Mouse (Mus musculus): ENCODE results near the gene Pheta1. TPM values are rescaled to one million over a fixed set of nuclear protein-coding genes. Genes with fewer than 3 reads are reported as not detected.

Gene Pheta1
- polyA plus RNA-seq, 1 experiment = 12.9 TPM

GRCm38 (mm10) chr5:121853368-121854051, 4.7 kb downstream of the Pheta1 start:
- H3K27ac ChIP-seq (ENCODE audit: insufficient read depth, low read length) = no peak overlapping the region
- H3K4me3 ChIP-seq (ENCODE audit: insufficient read depth, low read length) = no peak overlapping the region
- TF ChIP-seq POLR2A (IDR thresholded peaks at IDR 0.05; ENCODE audit: extremely low read depth, insufficient read depth, low read length) (no peak), CTCF (IDR thresholded peaks at IDR 0.05; ENCODE audit: extremely low read depth, insufficient read depth, low read length) (no peak)
- 0 out of 2 replicates have a peak, but pooled peaks cover 2% of the 10 kb centered on the region for H3K4me1 ChIP-seq (ENCODE audit: control insufficient read depth, insufficient read depth, low read length)

- Histone ChIP-seq H3K4me3 (ENCODE audit: insufficient read depth, low read length) (no peak overlapping the region), H3K27ac (ENCODE audit: insufficient read depth, low read length) (no peak overlapping the region), H3K4me1 (ENCODE audit: control insufficient read depth, insufficient read depth, low read length) (0 out of 2 replicates have a peak, but pooled peaks cover under 1% of the 10 kb centered on the region)
- TF ChIP-seq CTCF (IDR thresholded peaks at IDR 0.05; ENCODE audit: extremely low read depth, insufficient read depth, low read length) (no peak), POLR2A (IDR thresholded peaks at IDR 0.05; ENCODE audit: extremely low read depth, insufficient read depth, low read length) (no peak)
Measured at GRCm38 (mm10) chr5:121854768-121855167, 6.0 kb downstream of the Pheta1 start.

- H3K4me1 ChIP-seq (ENCODE audit: control insufficient read depth, insufficient read depth, low read length) = no peaks in the 10 kb centered on the region
- TF ChIP-seq CTCF (IDR thresholded peaks at IDR 0.05; ENCODE audit: extremely low read depth, insufficient read depth, low read length) (no peak), POLR2A (IDR thresholded peaks at IDR 0.05; ENCODE audit: extremely low read depth, insufficient read depth, low read length) (no peak)
- no peak overlapping the region for H3K4me3 ChIP-seq (ENCODE audit: insufficient read depth, low read length)
- no peak overlapping the region for H3K27ac ChIP-seq (ENCODE audit: insufficient read depth, low read length)
Measured at GRCm38 (mm10) chr5:121856740-121857139, 8.0 kb downstream of the Pheta1 start.

- H3K4me1 ChIP-seq (ENCODE audit: control insufficient read depth, insufficient read depth, low read length) = no peaks in the 10 kb centered on the region
- TF ChIP-seq POLR2A (IDR thresholded peaks at IDR 0.05; ENCODE audit: extremely low read depth, insufficient read depth, low read length) (no peak), CTCF (IDR thresholded peaks at IDR 0.05; ENCODE audit: extremely low read depth, insufficient read depth, low read length) (no peak)
Measured at GRCm38 (mm10) chr5:121858427-121858826, 9.6 kb downstream of the Pheta1 start.

GRCm38 (mm10) chr5:121861964-121862363, 13.2 kb downstream of the Pheta1 start:
- H3K4me3 ChIP-seq (ENCODE audit: insufficient read depth, low read length) = no peak overlapping the region
- H3K4me1 ChIP-seq (ENCODE audit: control insufficient read depth, insufficient read depth, low read length) = no peaks in the 10 kb centered on the region
- no peak overlapping the region for H3K27ac ChIP-seq (ENCODE audit: insufficient read depth, low read length)
- TF ChIP-seq CTCF (IDR thresholded peaks at IDR 0.05; ENCODE audit: extremely low read depth, insufficient read depth, low read length) (no peak), POLR2A (IDR thresholded peaks at IDR 0.05; ENCODE audit: extremely low read depth, insufficient read depth, low read length) (no peak)

More at GRCm38 (mm10) chr5:121858427-121858826, 9.6 kb downstream of the Pheta1 start:
- H3K4me3 ChIP-seq (ENCODE audit: insufficient read depth, low read length) = no peak overlapping the region
- no peak overlapping the region for H3K27ac ChIP-seq (ENCODE audit: insufficient read depth, low read length)

GRCm38 (mm10) chr5:121864330-121864729, 15.5 kb downstream of the Pheta1 start:
- no peak for TF ChIP-seq CTCF (IDR thresholded peaks at IDR 0.05; ENCODE audit: extremely low read depth, insufficient read depth, low read length)
- TF ChIP-seq POLR2A (IDR thresholded peaks at IDR 0.05; ENCODE audit: extremely low read depth, insufficient read depth, low read length) = no peak
- H3K4me1 ChIP-seq (ENCODE audit: control insufficient read depth, insufficient read depth, low read length) = no peaks in the 10 kb centered on the region
- no peak overlapping the region for H3K27ac ChIP-seq (ENCODE audit: insufficient read depth, low read length)
- H3K4me3 ChIP-seq (ENCODE audit: insufficient read depth, low read length) = no peak overlapping the region

- TF ChIP-seq POLR2A (IDR thresholded peaks at IDR 0.05; ENCODE audit: extremely low read depth, insufficient read depth, low read length) = no peak
- H3K4me3 ChIP-seq (ENCODE audit: insufficient read depth, low read length) = no peak overlapping the region
- H3K27ac ChIP-seq (ENCODE audit: insufficient read depth, low read length) = no peak overlapping the region
- no peaks in the 10 kb centered on the region for H3K4me1 ChIP-seq (ENCODE audit: control insufficient read depth, insufficient read depth, low read length)
Measured at GRCm38 (mm10) chr5:121867963-121868362, 19.2 kb downstream of the Pheta1 start.

GRCm38 (mm10) chr5:121870832-121871231, 22.0 kb downstream of the Pheta1 start:
- H3K4me3 ChIP-seq (ENCODE audit: insufficient read depth, low read length) = no peak overlapping the region
- no peak overlapping the region for H3K27ac ChIP-seq (ENCODE audit: insufficient read depth, low read length)
- H3K4me1 ChIP-seq (ENCODE audit: control insufficient read depth, insufficient read depth, low read length) = no peaks in the 10 kb centered on the region
- TF ChIP-seq CTCF (IDR thresholded peaks at IDR 0.05; ENCODE audit: extremely low read depth, insufficient read depth, low read length) (no peak), POLR2A (IDR thresholded peaks at IDR 0.05; ENCODE audit: extremely low read depth, insufficient read depth, low read length) (no peak)

- Histone ChIP-seq H3K4me1 (ENCODE audit: control insufficient read depth, insufficient read depth, low read length) (no peaks in the 10 kb centered on the region), H3K27ac (ENCODE audit: insufficient read depth, low read length) (no peak overlapping the region), H3K4me3 (ENCODE audit: insufficient read depth, low read length) (no peak overlapping the region)
- TF ChIP-seq CTCF (IDR thresholded peaks at IDR 0.05; ENCODE audit: extremely low read depth, insufficient read depth, low read length) (no peak), POLR2A (IDR thresholded peaks at IDR 0.05; ENCODE audit: extremely low read depth, insufficient read depth, low read length) (no peak)
Measured at GRCm38 (mm10) chr5:121871515-121872030, 22.8 kb downstream of the Pheta1 start.

- Histone ChIP-seq H3K4me3 (ENCODE audit: insufficient read depth, low read length) (no peak overlapping the region), H3K27ac (ENCODE audit: insufficient read depth, low read length) (no peak overlapping the region), H3K4me1 (ENCODE audit: control insufficient read depth, insufficient read depth, low read length) (no peaks in the 10 kb centered on the region)
- TF ChIP-seq CTCF (IDR thresholded peaks at IDR 0.05; ENCODE audit: extremely low read depth, insufficient read depth, low read length) (peak; percentile 98), POLR2A (IDR thresholded peaks at IDR 0.05; ENCODE audit: extremely low read depth, insufficient read depth, low read length) (no peak)
Measured at GRCm38 (mm10) chr5:121872158-121872557, 23.4 kb downstream of the Pheta1 start.

Data from cortical plate, adult 2 months (tissue).